Mouse (Mus musculus) kidney, postnatal 10 days (tissue): Measurements from ENCODE around the gene Zkscan6.

Experiments used
- DNase-seq: peaks from one replicate; pipeline ENCODE4 v3.0.0; 2021; ENCODE audit warnings: mixed read lengths

The Zkscan6 gene

DNA sequence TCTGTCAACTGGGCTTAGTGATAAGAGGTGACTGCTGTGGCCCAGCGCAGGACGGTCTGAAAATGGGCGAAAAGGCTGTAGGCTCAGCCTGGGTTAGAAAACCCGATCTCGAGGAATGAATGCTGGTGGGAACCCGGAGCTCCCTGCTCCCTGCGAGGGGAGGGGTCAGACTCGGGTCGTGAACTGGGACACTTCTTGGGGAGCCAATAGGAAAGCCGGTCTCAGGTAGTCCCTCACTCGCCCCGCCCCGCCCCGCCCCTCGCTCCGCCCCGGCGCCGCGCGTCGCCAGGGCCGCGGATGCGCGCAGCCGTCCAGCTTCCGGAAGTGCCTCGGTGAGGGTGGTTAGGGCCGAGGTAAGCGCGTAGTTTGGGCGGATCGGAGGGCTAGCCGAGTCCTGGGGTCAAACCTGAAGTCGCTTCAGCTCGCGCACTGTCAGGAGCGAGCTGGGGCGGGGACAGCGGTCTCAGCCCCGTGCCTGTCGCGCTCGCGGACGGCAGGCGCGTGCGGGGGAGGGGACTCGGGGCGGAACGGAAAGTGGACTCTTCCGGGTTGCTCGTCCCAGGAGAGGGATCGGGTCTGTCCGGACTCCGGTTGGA lies at the start of gene Zkscan6:
Zkscan6 (plus strand) TSS at position 267 of the 596 bp plus-strand sequence.
- DNase-seq, result peak; percentile 93

DNA sequence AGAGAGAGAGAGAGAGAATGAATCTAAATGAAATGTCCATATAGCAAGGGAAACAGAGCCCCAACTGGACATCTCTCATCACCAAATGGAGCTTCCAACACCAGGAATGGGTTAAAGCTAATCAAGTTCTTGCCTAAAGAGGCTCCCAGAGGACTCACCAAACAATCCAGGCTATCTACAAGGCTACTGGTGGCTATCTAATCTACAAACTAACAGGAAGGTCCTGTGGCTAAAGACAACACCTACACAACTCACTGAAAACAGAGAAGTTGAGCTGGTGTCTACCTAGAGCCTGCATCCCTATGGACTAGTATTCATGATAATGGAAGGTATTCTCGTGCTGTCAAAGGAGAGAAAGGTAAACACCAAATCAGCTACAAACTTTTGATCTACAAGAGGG lies 47.6 kb upstream of the Zkscan6 start:
- DNase-seq, result no peak

DNA sequence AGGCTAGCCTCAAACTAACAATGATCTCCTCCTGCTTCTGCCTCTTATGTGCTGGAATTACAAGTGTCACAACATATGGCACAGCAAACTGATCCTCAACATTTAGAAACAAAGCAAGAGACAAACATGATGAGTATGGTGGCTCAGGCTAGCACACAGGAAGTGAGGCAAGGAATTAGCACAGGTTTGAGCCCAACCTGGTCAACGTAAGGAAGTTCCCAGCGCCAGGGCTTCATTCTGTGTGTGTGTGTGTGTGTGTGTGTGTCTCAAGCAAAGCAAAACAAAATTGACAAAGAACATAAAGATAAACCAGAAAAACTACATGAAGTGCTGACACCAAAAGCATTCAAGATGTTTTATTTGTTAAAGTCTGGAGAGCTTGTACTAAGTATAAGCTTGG lies 46.1 kb upstream of the Zkscan6 start:
- no peak for DNase-seq

DNA sequence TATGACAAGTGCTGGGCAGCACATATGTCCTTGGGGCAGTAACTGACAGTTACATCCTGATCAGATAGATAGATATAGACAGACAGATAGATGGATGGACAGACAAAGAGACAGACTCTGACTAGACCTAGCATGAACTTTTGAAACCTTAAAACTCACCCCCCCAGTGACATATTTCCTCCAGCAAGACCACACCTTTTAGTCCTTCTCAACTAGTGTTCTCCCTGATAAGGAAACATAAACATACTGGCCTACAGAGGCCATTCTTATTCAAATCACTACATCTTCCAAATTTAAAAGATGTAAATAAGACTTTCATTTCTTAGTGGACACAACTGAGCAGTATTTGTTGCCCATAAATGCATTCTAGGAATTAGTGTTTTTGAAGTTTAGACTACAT lies 38.5 kb upstream of the Zkscan6 start:
- no peak for DNase-seq

DNA sequence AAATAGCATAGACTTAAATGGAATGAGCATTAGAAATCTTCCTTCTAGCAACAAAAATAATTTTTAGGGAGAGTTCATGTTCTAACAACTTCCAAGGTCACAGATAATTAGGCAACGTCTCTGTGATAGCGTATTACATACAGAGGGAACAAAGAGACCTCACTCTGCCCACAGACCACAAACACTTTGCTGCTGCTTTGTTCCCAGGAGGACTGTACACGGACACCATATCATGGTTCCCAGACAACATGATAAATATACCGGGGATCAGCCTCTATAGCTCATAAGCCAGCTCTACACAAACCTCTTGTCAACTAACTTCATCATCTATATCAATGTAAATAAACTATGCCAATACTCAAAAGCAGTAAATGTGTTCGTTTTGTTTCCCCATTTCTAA lies 37.0 kb upstream of the Zkscan6 start:
- DNase-seq, result no peak

DNA sequence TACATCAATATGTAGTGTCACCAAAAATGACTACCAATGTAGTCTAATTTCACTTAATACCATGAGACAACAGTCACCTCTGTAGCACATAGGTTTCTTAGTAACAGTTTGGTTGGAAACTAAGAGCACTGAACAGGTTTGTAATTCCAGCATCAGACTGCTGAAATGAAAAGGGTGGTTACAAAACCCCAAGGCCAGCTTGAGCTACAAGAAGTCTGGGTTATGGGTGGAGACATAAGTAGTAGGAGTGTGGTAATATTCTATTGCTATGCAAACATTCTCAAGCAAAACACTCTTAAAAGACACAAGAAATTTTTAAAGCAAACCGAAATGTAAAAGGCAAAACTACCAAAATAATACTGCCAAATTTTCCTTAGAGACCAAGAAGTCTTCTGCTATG lies 35.4 kb upstream of the Zkscan6 start:
- no peak for DNase-seq

DNA sequence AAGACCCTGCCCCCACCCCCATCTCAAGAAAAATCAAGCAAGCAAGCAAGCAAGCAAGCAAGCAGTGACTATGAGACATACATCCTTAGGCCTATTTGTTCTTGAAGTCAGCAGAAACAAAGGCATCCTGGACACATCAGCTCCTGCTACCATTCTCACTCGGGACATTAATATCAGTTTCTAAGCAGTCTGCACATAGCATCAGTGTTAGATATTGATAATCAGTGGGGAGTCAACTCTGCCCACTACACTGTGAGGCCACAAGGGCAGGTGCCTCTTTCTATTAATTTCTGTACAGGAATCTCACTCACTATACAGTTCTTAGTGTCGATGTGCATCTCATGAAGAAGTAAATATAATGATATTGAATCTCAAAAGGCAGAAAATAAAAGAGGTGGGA lies 33.4 kb upstream of the Zkscan6 start:
- no peak for DNase-seq

DNA sequence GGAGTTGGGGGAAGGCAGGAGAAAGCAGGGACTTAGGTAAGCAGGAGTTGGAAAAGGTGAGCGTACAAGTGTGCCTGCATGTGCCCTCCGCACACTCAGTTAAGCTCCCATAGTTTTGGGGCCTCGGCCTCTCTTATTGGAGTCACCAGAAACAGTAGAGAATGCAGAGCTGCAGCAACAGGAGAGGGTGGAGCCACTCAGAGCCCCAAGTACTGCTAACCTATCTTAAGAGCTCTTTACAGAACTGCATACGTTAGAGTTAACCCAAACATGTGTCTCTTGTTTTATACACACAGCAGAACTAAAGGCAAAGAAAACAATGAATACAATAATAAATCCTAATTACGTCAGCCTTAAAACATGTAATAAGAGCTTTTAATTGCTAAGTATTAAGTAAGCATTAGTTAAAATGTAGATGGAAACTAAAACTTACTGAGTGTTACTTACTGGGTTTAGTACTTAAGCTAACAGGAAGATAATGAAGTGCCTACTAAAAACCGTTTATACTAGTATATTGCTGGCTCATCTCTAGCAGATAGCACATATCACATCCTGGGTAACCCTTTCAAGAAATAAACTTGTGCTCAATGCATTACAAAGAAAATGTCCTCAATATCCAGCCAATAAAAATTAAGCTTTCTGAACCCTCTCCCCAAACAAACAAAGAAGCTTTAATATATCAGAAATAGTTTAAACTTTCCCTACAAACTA lies 32.9 kb upstream of the Zkscan6 start:
- no peak for DNase-seq

DNA sequence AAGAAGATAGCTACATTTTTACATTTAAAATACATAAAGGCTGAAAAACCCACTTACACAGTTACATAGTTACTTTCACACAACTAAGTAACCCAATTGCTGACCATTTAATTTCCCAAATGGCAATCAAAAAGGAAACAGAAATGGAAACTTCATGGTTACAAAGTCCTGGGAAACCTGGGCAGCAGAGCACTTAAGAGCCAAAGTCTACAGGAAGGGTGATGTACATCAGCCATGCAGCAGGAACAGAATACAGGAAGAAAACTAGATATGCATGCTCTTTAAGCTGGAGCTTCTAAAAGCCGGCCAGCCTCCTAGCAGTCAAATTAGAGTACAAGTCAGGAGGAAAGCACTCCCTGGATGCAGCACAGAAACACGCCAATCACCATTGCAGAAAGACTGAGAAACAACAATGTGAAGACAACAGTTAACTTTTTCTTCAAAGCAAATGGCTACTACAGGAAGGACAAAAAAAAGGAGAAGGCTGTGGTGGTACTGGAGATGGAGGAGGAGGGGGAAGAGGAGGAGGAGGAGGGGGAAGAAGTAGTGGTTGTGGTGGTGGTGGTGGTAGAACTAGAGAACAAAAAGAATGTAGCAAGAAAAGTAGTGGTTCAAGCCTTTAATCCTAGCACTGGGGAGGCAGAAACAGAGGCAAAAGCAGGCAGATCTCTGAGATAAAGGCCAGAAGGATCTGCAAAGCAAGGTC lies 29.9 kb upstream of the Zkscan6 start:
- no peak for DNase-seq

DNA sequence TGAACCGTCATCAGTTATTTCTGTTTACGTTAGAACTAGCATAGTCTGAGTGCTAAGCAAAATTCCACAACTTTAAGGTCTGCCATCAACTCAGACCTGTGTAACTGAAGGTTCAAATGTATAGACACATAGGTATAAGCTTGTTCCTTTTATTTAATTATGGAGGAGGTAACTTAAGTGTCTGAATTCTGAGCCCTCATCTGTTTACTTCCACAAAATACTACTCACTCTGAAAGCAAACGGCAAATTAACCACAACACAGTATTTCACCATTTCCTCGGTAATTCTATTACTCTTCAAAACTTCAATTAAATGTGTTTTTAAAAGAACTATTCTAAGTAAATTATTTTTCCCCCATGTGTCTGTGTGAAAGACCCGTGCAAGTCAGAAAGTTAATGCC lies 29.2 kb upstream of the Zkscan6 start:
- no peak for DNase-seq

DNA sequence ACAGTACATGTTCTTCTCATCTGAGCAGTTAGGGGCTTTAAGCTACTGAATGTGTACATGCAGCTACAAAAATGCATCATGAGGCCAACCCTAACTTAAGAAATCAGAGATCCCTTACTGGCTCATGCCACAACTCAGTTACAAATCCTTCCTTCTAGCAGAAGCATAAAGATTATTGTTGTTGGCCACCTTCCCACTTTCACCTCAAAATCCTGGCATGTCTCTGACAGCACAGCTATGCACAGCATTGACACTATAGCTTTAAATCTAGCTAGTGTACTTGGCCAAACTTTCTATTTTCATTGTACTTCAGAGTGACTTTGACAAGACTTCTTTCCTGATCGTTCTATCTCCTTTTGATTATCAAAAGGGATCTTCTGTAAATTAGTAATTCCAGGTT lies 27.9 kb upstream of the Zkscan6 start:
- DNase-seq, result no peak

DNA sequence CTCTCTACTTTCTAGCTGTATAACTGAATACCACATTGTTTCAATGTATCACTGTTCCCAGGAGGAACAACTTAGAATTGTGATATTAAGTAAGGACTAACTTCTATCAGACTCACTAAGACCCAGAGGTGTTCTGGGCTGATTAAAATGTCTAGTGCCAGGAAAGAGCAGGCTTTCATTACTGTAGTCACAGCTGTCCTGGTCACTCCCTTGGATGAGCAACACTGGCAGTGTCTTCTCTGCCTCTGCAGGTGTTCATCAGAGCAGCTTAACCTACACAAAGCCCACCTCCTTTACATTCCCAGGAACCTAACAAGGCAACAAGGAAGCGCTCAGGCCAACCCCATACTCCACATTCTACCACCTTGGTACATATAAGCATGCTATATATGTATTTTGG lies 27.4 kb upstream of the Zkscan6 start:
- no peak for DNase-seq

DNA sequence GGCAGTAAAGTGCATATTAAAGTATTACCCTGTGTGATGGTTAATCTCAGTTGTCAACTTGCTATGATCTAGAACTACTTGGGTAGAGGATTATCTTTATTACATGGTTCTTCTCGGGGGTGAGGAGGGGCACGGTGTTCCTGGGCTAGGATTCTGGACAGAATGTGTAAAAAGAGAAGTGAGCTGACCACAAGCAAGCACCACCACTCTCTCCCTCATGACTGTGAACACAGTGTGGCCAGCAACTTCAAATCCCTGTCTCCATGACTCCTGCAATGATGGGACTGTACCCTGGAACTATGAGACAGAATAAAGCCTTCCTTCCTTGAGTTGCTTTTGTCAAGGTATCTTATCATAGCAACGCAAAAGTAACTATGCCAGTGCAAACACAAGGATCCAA lies 25.4 kb upstream of the Zkscan6 start:
- DNase-seq, result no peak

DNA sequence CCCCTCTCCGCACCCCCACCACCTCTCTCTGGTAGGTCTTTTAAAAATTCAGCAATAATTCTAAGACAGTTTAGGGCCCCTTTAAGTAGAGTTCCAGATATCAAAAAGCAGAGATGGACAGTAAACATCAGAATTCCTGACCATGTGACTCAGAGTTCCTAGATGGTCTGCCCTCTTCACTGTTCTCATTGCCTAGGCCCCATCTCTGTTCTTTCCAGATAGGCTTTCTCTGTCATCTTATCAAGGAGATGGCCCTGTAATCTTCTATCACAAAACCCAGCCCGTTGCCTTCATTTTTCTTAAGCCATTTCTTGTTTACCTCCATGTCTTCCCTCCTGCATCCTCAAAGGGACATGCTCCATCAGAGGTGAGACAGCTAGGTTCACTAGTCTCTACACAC lies 20.8 kb upstream of the Zkscan6 start:
- DNase-seq, result no peak

DNA sequence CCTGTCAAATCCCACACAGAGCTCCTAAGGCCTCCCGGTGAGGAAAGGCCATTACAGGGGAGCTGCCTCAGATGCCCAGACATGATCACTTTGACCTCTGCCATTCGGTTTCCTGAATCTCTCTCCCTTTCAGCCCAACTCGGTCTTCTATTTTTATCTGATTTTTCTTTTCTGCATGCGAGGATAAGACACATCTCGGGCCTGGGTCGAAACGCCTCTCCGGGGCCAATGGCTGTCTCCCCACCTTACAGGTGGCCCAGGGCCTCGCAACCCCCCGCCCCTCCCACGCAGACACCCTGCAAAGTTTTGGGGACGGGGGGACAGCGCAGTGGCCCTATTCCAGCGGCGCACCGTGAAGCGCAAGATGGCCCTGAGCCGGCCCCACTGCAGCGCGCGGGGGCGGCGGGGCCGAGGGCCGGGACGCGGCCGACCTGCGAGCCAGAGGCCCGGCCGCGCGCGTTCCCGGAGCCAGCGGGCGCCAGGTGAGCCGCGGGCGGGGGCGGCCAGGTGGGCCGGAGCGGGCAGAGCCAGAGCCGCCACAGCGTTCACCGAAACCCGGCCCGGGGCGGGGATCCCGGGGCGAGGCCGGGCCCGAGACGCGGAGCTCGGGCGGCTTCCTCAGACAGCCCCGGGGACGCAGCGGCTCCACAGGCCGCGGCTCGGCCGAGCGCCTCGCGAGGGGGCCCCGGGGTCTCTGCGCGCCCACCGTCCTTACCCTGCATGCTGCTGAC lies 19.4 kb upstream of the Zkscan6 start:
- DNase-seq, result no peak

DNA sequence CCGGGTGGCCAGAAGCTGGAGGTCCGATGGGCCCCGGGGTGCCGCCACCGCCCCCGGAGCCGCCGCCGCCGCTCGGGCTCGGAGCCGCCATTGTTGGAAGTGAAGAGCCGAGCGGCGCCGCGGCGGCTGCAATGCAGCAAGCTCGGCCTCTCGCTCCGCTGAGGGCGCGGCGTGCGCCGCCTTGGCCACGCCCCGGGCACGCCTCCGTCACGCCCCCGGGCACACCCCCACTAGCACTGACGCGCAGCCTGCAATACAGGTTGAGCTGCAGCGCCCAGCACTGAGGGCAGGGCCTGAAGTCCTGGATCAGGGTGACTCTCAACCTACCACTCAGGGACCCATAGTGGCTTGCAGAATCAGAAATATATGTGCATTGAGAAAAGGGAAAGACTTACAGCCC lies 18.8 kb upstream of the Zkscan6 start, which contains the start of gene Map2k4:
Map2k4 (minus strand) TSS at position 144 of the 400 bp plus-strand sequence.
- DNase-seq, result peak; percentile 95

DNA sequence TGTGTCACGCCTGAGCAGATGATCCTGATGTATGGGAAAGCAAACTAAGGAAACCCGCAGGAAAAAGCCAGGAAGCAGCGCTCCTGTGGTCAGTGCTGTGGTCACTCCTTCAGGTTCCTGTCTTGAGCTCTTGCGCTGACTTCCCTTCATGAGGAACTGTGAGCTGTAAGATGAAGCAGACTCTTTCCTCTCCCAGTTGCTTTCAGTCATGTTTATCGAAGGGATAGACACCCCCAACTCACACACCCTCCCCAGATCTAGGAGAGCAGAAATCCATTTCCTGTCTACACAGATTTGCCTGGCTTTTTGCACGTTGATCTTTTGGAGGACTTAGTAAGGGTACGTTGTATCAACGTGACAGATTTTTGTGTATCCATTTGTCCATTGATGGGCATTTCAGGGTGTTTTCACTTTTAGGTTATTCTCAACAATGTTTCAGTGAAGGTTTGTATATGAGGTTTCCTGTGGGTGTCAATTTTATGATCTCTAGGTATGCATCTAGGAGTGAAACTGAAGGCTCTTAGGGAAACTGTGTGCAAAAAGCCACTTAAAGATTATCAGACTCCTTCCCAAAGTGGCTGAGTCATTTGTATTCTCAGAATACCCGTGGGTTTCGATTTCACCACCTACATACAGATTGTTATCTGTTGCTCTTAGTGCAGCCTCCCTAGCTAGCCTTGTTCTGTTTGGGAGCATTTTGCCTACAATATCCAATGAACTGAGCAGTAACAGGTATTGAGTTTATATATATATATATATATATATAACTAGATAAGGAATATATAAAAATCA lies 12.4 kb upstream of the Zkscan6 start:
- no peak for DNase-seq

DNA sequence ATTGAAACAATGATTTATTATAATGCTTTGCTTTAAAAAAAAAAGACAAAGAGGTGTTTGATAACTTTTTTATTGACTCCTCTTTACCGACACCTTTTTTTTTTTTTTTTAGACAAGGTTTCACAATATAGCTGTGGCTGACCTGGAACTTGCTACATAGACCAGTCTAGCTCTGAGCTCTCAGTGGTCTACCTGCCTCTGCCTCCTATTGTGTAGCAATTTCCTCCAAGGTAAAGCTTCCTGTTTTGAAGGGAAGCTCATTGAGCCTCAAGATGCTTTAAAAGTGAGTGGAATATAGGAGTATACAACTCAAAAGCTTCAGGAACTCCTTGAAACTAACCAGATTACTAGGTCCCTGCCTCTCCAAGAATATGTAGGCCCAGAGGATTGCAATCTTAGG lies 11.1 kb upstream of the Zkscan6 start:
- no peak for DNase-seq

DNA sequence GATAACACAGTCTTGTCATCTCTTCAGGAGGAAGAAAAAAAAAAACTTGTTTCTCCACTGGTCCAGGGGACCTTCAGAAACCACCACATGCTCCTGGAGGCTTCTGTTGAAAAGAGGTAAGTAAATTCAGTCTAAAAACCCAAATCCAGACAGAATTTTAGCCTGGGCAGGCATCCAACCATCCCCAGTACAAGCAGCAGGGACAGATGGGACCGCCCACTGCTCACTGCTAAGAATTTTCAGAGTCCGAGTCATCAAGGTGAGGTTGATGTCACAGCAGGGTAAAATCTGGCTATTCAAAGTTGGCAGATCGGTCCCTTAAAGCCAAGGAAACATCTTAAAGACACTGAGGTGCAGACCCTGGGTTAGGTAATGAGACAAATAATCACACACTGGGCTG lies 5.1 kb upstream of the Zkscan6 start:
- no peak for DNase-seq

DNA sequence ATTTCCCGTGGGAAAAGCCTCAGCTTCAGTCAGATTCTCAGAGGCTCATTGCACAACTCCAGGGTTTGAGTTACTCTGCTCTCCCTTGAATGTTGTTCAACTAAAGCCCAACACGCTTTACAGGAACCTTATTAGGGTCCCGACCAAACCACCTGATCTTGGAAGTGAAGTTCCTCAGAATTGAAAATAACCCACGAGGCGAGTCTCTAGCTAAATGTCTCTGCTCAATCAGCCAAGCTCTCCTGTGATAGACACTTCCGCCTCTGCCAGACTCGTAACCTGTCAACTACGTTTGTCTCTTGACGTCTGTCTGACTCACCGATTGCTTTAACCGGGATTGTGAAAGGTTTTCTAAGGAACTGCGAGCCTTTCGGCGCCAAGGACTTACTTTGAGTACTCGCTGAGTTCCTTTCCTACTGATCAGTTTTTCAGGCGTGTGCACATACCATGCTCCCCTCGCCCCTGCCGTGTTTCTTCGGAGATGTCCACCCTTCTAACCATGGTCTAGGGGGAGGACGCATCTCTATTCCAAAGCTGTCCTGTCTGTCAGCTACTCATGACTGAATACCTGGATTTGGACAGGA lies 562 bp upstream of the Zkscan6 start:
- no peak for DNase-seq

DNA sequence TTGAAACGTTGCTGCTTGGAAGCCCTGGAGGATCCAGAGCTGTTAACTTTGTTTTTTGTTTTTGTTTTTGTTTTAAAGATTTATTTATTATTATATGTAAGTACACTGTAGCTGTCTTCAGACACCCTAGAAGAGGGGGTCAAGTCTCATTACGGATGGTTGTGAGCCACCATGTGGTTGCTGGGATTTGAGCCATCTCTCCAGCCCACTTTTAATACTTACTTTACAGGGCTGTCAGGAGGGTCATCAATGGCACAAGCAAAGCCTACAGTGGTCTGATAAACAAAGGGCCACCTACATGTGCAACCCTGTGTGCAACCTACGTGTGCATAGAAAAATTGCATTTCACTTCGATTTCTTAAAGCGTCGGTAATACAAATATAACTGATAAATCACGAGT lies 626 bp downstream of the Zkscan6 start:
- no peak for DNase-seq

DNA sequence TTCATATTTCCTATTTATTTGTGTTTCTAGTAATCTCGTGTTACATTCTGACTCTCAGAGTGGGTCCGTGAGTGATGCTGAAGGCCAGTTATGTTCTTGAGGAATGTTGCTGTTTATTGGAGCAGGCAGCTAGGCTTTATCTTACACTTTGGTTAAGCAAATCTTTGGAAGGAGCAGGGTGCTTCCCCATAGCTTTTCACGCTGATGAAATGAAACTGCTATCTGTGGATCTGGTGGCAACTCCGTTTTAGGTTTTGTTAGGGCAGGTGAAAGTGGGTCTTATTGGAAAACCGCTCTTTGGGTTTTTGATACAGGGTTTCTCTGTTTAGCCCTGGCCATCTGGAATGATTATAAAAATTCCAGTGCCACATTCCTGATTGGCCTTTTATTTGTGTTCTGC lies 5.1 kb downstream of the Zkscan6 start:
- no peak for DNase-seq
